Mouse (Mus musculus) heart, adult 2 months (tissue): Measurements from ENCODE around the gene Kmt5b. TPM values are rescaled to one million over a fixed set of nuclear protein-coding genes. Genes with fewer than 3 reads are reported as not detected.

Experiments used
- DNase-seq, 2 experiments: peaks; one replicate each; pipeline ENCODE4 v3.0.0; 2021
- H3K27ac ChIP-seq: fragments of 200-600 bp; 2 replicates; pipeline ENCODE4 v1.8.1; 2022
- H3K27me3 ChIP-seq: fragments of 200-500 bp; 2 replicates; pipeline ENCODE4 v1.6.1; 2012; ENCODE audit warnings: mild to moderate bottlenecking, low read length, inconsistent platforms, mixed read lengths; ENCODE audit not compliant: control insufficient read depth, insufficient read depth
- H3K36me3 ChIP-seq: fragments of 200-500 bp; 2 replicates; pipeline ENCODE4 v1.6.1; 2012; ENCODE audit warnings: low read length, inconsistent platforms; ENCODE audit not compliant: control insufficient read depth, insufficient read depth
- H3K4me1 ChIP-seq: fragments of 200-500 bp; 2 replicates; pipeline ENCODE4 v1.6.1; 2011; ENCODE audit warnings: low read length; ENCODE audit not compliant: control insufficient read depth, insufficient read depth
- H3K4me3 ChIP-seq: fragments of 200-600 bp; 2 replicates; pipeline ENCODE4 v1.8.1; 2022
- H3K79me2 ChIP-seq: fragments of 200-500 bp; replicated peaks from 2 replicates; pipeline ENCODE4 v1.6.1; 2012; ENCODE audit warnings: mild to moderate bottlenecking, inconsistent platforms, low read length, moderate library complexity, mixed read lengths; ENCODE audit not compliant: control insufficient read depth, insufficient read depth
- H3K9ac ChIP-seq: fragments of 200-500 bp; 2 replicates; pipeline ENCODE4 v1.6.1; 2012; ENCODE audit warnings: low read depth, mild to moderate bottlenecking, control low read depth, inconsistent platforms, low read length, mixed read lengths
- CTCF ChIP-seq: fragments of 200-600 bp; IDR thresholded peaks from 2 replicates; pipeline ENCODE4 v1.8.1; 2022; ENCODE audit warnings: antibody characterized with exemption, mild to moderate bottlenecking, moderate library complexity
- EP300 ChIP-seq: fragments of 200-500 bp; IDR thresholded peaks from 2 replicates; pipeline ENCODE4 v1.6.1; 2011; ENCODE audit warnings: low read depth, low read length, control low read depth; ENCODE audit not compliant: insufficient read depth
- POLR2A ChIP-seq: fragments of 200-500 bp; IDR thresholded peaks from 2 replicates; pipeline ENCODE4 v1.6.1; 2011; ENCODE audit warnings: mild to moderate bottlenecking, low read depth, low read length, control low read depth; ENCODE audit not compliant: insufficient read depth
- WGBS: fragments of 180-500 bp; shearing (Covaris S2); methylation state at CpG from one replicate; pipeline ENCODE4 v1.1.7; 2018; 5-methylcytosine and 5-hydroxymethylcytosine counted together
- intact Hi-C: fragments of 180-260 bp; cut with DNase I; formaldehyde crosslinking; loops from one replicate; pipeline ENCODE4 v1.15.1; 2025
- polyA plus RNA-seq: library from polyadenylated mRNA; depleted of rRNA; stranded (reverse); fragments of >200 nt; gene quantifications from 2 replicates; pipeline ENCODE4 v1.2.3, GENCODE M21; 2012
- total RNA-seq, 2 experiments: library from RNA; stranded (reverse); gene quantifications; 2 replicates each; pipeline ENCODE4 v1.2.3; 2021

The Kmt5b gene
- total and polyA plus RNA-seq, 3 experiments: 9.3 to 30.6 (median 27.9) TPM

- intact Hi-C loops: no loop called here
- Histone ChIP-seq H3K27me3 (no peaks in the 10 kb centered on the region), H3K27ac (no peak overlapping the region), H3K36me3 (no peaks in the 10 kb centered on the region), H3K9ac (no peak overlapping the region), H3K4me1 (no peaks in the 10 kb centered on the region), H3K4me3 (no peak overlapping the region), H3K79me2 (no peaks in the 10 kb centered on the region)
- DNase-seq: no peak
- TF ChIP-seq POLR2A (no peak), EP300 (no peak), CTCF (no peak)
- 77% methylated on average over 5 of the region's 5 CpGs for WGBS
Observed at GRCm38 (mm10) chr19:3840685-3841084, 73.5 kb downstream of the Kmt5b start.

GRCm38 (mm10) chr19:3842359-3843148, 75.3 kb downstream of the Kmt5b start:
- 64% methylated on average over 12 of the region's 12 CpGs for WGBS
- intact Hi-C loops: no loop called here

GRCm38 (mm10) chr19:3843629-3844028, 76.4 kb downstream of the Kmt5b start:
- WGBS: 88% methylated on average over 2 of the region's 2 CpGs
- intact Hi-C loops: no loop called here
- no peaks in the 10 kb centered on the region; the same call in 1 of the 2 replicates for H3K4me1 ChIP-seq
- no peaks in the 10 kb centered on the region for H3K36me3 ChIP-seq
- TF ChIP-seq CTCF: no peak
- TF ChIP-seq POLR2A: no peak
- TF ChIP-seq EP300: no peak
- no peak overlapping the region for H3K9ac ChIP-seq
- no peak overlapping the region for H3K4me3 ChIP-seq
- H3K79me2 ChIP-seq: no peaks in the 10 kb centered on the region
- H3K27ac ChIP-seq: no peak overlapping the region
- H3K27me3 ChIP-seq: no peaks in the 10 kb centered on the region
- DNase-seq: no peak

More at GRCm38 (mm10) chr19:3842359-3843148, 75.3 kb downstream of the Kmt5b start:
- no peak overlapping the region for H3K27ac ChIP-seq
- H3K4me1 ChIP-seq: no peaks in the 10 kb centered on the region; the same call in 1 of the 2 replicates
- H3K79me2 ChIP-seq: no peaks in the 10 kb centered on the region
- H3K27me3 ChIP-seq: no peaks in the 10 kb centered on the region
- DNase-seq: no peak
- H3K9ac ChIP-seq: no peak overlapping the region
- no peak overlapping the region for H3K4me3 ChIP-seq
- no peaks in the 10 kb centered on the region for H3K36me3 ChIP-seq
- no peak for TF ChIP-seq POLR2A
- TF ChIP-seq CTCF: no peak
- TF ChIP-seq EP300: no peak

- intact Hi-C loops: no loop called here
- no peaks in the 10 kb centered on the region; the same call in 1 of the 2 replicates for H3K4me1 ChIP-seq
- H3K27me3 ChIP-seq: no peaks in the 10 kb centered on the region
- no peak overlapping the region for H3K9ac ChIP-seq
- TF ChIP-seq POLR2A (no peak), CTCF (no peak), EP300 (no peak)
- H3K79me2 ChIP-seq: no peaks in the 10 kb centered on the region
- no peak for DNase-seq
- no peak overlapping the region for H3K4me3 ChIP-seq
- WGBS: 100% methylated on average over 1 of the region's 1 CpGs
- H3K27ac ChIP-seq: no peak overlapping the region
- no peaks in the 10 kb centered on the region for H3K36me3 ChIP-seq
Observed at GRCm38 (mm10) chr19:3844836-3845235, 77.6 kb downstream of the Kmt5b start.

GRCm38 (mm10) chr19:3845339-3845738, 78.1 kb downstream of the Kmt5b start:
- WGBS: 92% methylated on average over 11 of the region's 11 CpGs
- TF ChIP-seq CTCF: no peak
- no peak for TF ChIP-seq POLR2A
- no peak for TF ChIP-seq EP300
- DNase-seq: no peak
- no peaks in the 10 kb centered on the region for H3K79me2 ChIP-seq
- no peak overlapping the region for H3K4me3 ChIP-seq
- intact Hi-C loops: no loop called here
- no peaks in the 10 kb centered on the region; the same call in 1 of the 2 replicates for H3K4me1 ChIP-seq
- no peak overlapping the region for H3K9ac ChIP-seq
- no peaks in the 10 kb centered on the region for H3K27me3 ChIP-seq
- no peaks in the 10 kb centered on the region for H3K36me3 ChIP-seq
- H3K27ac ChIP-seq: no peak overlapping the region

- intact Hi-C loops: no loop called here
- H3K27ac ChIP-seq: no peak overlapping the region
- no peak for DNase-seq
Observed at GRCm38 (mm10) chr19:3845803-3846406, 78.7 kb downstream of the Kmt5b start.

More at GRCm38 (mm10) chr19:3845803-3846406, 78.7 kb downstream of the Kmt5b start:
- Histone ChIP-seq H3K36me3 (no peaks in the 10 kb centered on the region), H3K9ac (no peak overlapping the region), H3K4me1 (no peaks in the 10 kb centered on the region; the same call in 1 of the 2 replicates), H3K4me3 (no peak overlapping the region), H3K27me3 (no peaks in the 10 kb centered on the region), H3K79me2 (no peaks in the 10 kb centered on the region)
- TF ChIP-seq EP300: no peak
- no peak for TF ChIP-seq CTCF
- 73% methylated on average over 1 of the region's 1 CpGs for WGBS
